Mouse (Mus musculus): ENCODE results near the gene Scarb1.

The Scarb1 gene

DNA sequence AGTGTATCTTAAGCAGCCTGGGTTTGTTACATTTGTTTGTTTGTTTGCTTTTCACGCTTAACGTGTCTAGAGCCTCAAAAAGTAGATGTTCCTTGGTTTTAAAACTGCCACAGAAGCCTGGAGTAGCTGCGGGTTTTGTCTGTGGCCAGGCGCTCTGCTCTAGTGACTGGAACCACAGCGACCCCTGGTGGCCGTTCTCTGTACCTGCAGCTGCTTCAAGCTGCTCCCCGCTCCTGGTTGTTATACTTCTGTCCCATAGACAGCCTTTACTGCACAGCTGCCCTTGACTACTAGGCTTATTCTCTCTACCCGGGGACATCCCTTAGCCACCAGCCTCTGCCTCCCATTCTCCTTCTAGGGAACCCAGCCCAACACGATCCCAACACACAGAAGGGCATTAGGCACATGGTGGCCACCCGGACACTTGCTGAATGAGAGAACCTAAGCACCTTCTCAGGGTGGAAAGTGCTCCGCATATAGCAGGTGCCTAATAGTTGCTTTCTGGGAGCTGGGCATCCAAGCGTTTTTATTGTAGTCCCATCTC, 70.2 kb downstream of the Scarb1 start:
- peak; percentile 54 to 70 for DNase-seq (ENCODE audit: low spot score in 2 of 2)

DNA sequence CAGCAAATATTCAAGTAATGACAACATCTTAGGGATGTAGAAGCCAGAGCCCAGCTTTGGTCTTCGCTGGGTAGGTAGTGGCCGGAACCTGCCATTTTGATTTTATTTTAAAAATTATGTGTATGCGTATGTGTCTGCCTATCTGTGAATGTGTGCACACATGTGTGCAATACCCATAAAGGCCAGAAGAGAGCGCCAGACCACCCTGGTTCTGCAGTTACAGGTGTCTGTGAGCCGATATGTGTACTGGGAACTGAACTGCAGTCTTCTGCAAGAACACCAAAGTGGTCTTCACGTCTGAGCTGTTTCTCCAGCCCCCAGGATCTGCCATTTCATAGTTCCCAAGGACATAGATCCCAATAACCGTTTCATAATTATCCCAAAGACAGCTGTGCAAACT, 71.1 kb downstream of the Scarb1 start:
- no peak for DNase-seq (ENCODE audit: low spot score in 2 of 2)

DNA sequence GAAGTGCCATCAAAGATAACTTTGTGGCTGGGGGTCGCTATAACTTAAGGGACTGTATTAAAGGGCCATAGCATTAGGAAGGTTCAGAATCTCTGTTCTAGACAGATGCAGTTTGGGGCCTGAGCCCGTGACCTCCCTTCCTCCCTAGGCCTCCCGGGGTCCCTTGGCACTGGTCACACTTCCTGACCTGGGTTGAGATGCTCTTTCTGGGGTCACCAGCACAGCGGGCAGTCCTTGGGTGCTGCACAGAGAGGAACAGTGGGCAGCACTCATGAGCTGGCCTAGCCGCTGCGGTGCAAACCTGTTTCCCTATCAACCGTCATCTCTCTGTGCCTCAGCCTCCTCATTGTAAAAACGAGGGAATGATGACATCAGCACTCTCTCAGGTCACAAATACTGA, 71.5 kb downstream of the Scarb1 start:
- no peak for DNase-seq (ENCODE audit: low spot score in 2 of 2)

DNA sequence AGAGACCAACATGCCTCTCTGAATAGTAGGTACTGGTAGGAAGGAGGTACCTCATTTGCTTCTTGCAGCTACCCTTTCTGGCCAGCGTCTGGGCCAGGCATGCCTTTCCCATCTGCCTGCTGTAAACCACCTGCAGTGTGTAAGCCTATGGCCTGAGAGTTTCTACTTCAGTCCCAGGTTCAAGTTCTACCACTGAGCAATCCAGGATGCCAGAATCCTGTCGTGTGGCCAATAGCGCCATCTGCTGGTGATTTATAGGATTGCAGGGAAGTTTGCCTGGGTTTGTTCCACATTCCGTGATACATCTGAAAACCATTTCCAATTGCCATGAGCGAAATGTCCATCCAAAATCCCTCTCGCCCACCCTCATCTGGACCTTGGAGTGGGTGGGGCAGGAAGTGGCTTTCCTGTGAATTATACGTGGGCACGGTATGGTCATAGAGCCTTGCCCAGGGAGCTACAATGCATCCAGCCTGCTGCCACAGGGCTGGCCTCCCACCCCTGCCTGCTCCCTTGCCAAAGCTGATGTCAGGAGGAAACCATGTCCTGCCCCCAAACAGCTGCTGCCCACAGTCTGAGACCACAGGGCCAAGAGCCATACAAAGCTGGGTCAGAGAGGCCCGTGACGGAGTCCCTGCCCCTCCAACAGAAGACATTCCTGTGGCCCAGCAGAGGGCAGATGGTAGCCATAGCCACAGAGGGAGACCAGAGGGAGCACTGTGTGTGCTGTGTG, 72.7 kb downstream of the Scarb1 start:
- peak; percentile 53 to 63 for DNase-seq (ENCODE audit: low spot score in 2 of 2)

DNA sequence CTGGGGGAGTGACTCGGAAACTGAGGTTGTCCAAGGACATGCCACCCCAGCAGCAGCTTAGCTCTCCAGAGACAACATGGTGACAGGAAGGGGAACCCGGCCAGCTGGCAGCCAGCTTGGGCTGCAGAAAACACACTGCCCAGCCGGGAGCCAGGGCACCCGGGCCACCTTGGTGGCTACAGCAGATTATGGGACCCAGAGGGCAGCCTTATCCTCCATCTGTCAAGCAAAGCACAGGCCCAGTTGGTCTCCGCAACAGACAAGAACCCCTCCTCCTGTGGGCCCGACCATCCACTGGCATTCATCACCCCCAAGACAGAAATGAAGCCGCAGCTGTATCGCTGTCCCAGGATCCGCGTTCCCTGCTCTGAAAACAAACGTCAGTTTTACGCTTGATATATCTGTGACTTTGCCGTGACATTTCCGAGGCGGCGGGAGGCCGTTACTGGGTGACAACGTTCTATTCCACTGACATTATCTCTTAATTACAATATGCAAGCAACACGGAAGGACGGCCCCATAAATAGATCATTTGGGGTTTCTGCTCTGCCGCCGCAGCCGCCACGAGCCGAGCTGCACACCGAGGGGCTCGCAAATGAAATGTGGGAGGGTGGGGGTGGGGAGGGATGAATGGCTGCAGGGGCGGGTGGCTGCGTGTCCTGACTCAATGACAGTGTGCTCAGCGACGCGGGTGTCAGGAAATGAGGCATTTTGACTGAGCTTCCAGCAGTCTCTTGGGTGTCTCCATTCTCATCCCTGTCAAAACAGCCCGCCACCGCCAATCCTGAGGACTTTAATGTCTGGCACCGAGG, 73.5 kb downstream of the Scarb1 start:
- DNase-seq (ENCODE audit: low spot score in 2 of 2) = no peak

DNA sequence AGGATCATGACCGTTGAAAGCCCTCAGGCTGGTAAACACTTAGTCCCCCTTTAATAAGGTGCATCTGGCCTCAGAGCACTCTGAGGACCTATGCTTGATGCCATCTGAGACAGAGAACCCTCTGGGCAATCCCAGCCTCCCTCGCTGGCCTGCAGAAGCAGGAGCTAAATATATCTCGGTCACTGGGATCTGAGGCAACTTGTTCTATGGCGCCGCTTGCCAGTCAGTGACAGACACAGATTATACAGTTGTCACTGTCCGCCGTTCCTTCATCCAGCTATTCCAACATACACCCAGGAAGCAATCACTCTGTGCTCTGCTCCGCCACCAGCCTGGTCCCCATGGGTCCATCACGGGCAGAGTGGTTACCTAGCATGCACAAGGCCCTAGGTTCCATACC, 74.8 kb downstream of the Scarb1 start:
- no peak for DNase-seq (ENCODE audit: low spot score in 2 of 2)

DNA sequence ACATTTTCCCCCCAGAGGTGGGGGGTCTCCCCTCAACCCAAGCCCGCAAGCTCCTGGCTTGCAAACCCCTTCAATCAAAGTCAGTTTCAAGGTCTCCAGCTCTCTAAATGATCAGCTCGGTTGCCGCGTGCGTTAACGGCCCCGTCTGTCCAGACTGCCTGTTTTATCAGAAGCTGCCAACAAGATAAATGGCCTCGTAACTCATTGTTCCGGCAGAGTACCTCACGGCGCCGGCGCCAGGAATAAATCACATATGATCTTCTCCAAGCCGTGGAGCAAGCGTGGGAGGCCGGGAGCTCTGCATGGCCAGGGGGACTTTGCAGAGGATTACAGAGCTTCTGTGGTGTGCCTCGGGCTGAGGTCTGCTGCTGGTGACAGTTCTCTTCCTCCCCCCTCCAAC, 76.2 kb downstream of the Scarb1 start:
- DNase-seq (ENCODE audit: low spot score in 2 of 2) = no peak

DNA sequence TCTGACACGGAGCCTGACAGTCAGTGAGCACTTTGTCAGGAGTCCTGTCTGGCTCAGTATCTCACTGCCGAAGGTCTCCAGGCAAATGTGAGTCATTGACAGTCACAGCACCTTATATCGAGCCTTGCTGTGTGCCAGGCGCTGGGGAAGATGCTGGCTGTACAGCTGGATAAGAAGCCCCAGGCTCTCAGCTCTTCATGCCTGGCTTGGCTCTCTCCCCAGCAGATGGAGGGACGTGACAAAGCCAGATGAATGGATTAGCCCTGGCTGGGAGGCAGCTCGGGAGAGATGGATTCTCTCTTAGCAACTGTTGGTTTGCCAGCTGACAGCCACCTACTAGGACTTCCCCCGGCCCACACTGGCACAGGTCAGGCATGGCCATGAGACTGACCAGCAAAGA, 78.3 kb downstream of the Scarb1 start:
- no peak for DNase-seq (ENCODE audit: low spot score in 2 of 2)

DNA sequence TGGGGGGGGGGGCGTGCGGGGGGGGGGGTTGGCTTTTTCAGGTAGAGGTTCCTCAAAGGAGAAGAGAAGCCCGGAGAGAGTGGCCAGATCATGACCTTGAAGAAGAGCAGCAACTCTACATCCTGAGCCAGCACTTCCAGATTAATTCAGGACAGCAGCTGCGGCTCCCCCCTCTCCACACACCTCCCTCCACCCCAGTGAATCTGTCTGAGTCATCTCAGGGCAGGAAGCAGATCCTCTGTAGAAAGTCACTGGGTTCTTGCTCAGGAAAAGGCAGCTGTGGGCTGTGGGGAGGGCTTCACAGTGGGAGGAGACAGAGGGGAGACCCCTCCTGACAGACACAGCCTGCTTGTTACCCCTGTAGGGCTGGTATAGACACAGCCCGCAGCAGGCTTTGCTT, 87.0 kb downstream of the Scarb1 start:
- DNase-seq (ENCODE audit: low spot score in 2 of 2) = no peak

DNA sequence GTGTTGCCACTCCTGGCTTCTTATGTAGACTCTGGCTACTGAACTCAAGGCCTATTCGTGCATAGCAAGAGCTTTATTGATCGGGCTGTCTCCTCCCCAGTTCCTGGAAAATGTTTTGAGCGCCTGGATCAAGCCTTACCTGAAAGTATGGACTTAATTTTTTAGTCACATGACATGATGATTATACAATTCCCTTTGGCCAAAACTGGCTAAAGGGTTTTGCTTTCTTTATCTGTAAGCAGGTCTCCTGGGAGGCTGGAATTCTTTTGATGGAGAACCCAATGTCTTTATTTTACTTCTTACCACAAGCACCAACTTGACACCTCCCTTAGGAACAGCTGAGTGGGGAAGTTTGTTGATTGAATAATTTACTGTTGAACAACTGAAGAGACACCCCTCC, 87.4 kb downstream of the Scarb1 start:
- no peak for DNase-seq (ENCODE audit: low spot score in 2 of 2)

DNA sequence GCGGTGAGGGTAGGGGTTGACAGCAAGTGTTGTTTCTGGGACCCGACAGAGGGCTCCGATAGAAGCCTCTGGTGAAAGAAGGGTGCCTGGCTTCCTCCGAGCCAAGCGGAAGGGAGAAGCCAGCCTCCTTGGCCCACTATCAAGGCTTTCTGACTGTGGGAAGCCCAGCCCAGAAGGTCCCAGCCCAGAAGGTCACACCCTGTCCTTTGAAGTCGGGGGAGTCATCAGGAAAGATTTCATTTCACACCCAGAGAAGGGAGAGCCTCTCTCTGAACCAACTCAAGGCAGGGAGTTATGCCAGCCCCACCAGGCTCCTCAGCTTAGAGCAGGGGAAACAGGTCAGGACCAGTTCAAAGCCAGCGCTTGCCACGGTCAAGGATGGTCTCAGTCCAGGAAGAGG, 88.2 kb downstream of the Scarb1 start:
- DNase-seq (ENCODE audit: low spot score in 2 of 2) = no peak

DNA sequence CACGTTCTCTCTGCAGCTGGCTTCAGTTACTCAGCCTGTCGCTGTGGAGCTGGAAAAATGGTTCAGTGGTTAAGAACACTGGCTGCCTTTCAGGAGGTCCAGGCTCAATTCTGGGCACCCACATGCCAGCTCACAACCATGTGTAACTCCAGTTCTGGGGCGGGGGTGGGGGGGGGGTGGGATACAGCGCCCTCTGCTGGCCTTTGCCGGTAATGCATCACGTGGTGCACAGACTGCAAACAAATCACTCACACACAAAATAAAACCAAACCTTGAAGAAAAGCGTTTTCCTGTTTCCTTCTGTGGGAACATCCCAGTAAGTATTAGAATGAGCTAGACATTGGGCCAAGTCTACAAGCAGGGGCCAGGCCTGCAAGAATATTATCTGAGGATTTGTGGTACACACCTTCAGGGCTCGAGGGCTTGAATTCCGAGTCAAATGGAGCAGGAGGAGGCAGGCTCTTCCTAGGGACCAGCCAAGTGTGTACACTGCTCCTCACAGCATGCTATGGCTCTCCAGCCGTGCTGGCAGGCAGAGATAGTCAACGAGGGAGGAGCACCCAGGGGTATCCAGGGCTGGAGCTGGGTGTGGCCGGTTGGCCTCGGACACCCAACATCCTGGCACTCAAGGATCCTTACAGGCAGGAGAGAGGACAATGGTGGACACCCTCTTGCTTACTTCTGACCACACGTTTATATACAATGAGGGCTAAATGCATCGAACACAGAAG, 88.8 kb downstream of the Scarb1 start:
- DNase-seq (ENCODE audit: low spot score in 2 of 2) = no peak

DNA sequence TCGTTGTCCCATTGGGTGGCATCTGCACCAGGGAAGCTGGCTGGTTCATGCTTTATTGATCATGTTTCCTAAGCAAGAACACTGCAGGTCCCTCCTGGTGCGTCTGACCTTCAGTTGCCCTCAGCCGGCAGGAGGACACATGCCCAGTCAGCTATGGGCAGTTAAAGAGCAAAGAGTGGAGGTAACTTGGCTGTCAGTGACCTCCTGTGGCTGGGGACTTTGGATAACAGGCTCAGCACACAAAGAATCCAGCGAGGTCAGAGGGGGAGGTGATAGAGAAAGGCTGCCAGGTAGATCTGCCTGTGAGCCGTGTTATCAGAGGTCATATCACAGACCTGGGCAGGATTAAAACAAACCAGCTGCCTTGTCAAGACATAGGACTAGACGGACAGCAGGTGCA, 91.7 kb downstream of the Scarb1 start:
- no peak for DNase-seq (ENCODE audit: low spot score in 2 of 2)

DNA sequence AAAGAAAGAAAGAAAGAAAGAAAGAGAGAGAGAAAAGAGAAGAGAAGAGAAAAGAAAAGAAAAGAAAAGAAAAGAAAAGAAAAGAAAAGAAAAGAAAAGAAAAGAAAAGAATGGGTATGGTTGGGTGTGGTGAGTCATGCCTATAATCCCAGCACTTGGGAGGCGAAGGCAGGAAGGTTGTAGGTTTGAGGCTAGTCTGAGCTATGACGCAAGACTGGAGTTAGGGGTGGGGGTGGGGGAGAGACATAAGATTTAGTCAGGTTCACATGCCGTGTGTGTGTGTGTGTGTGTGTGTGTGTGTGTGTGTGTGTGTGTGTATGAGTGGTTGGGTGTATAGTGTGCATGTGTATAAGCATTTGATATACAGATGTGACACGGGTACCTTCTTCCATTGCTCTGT, 94.2 kb downstream of the Scarb1 start:
- no peak for DNase-seq (ENCODE audit: low spot score in 2 of 2)

DNA sequence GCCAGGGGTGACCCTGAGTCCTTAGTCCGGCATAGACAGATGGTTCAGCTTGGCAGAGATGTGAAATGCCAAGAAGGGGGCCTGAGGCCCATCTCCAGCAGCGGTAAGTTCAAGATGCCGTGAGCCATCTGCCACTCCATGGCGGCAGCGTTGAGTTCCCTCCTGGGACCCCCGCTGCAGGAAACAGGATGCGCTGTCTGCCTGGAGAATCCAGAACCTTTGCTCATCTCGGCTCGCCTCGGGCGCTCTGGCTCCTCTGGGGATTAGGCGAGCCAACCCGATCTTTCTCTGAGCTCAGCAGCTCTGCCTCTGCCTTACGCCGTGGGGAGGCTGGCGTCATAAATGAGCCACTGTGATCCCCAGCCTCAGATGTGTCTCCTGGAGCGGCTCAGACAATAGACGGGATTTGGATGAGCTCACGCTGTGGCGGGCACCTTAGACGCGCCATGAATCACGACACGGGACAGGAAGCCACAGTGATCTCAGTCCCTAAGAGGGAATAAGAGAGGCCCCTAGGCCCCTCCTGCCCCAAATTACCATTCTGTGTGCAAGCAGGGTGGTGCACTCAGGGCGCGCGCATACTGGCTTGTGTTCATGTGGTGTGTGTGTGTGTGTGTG, 95.3 kb downstream of the Scarb1 start:
- peak in 1 of 2 experiments; percentile 35 for DNase-seq (ENCODE audit: low spot score in 2 of 2)

DNA sequence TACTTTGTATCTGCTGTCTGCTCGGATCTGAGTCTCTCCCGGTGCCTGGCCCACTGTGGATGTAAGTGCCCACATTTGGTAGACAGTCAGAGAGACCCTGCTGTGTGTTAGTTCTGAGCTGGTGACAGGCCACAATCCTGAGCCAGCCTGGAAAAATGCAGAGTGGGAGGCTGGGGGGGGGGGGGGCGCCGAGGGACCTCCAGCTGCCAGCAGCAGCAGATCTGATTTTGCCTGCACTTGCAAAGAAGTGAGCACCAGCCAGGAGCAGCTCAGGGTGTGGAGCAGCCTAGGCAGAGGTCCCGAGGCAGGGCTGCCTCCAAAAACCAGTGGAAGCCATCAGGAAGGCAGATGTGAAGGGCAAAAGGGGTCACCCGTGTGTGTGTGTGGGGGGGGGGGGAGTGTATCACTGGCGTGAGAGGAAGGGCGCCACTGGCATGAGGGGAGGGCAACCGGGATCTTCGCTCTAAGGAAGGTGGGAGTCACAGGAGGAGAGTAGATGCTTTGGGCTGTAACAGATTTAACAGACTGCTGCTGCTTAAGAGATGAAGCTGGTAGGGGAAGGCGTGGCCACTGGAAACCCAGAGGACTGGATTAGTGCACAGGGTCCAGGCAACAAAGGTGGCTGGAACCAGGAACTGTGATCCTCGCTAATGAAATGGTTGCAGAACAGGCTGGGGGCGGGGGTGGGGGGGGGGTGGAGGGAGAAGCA, 95.9 kb downstream of the Scarb1 start:
- no peak for DNase-seq (ENCODE audit: low spot score in 2 of 2)

DNA sequence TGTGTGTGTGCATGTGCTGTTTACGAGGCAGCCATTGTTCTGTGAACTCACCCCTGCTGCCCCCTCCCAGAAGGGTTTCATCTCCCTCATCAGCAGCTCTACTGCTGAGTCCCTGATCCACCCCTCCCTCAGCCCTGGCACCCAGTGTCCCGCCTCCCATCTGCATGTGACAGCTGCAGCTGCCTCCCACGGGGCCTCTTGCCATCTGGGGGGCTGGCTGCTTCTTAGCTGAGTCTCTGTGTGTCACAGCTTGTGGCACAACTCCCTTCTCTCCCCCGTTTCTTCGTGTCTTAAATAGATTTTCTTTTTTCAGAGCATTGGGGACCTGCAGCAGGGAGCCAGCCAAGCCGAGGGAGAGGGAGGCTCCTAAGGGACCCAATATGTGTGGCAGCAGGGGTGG, 97.0 kb downstream of the Scarb1 start:
- no peak for DNase-seq (ENCODE audit: low spot score in 2 of 2)

DNA sequence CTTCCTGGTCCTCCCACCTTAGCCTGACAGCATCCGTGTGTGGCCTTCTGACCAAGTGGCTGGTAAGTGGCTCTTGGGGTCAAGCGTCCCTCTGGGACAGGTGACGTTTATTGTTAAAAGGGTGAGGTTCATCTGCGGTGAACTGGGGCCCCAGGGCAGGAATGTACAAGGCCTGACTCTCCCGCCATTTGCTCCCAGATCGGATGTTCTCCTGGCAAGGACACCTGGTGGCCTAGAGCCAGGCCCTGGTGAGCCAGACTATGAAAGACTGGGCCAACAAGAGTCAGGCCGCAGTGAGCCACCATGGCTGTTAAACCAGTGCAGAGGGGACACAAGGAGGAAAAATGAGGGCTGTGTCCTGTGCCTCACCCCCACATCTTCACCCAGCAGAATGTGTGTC, 98.8 kb downstream of the Scarb1 start:
- no peak for DNase-seq (ENCODE audit: low spot score in 2 of 2)

DNA sequence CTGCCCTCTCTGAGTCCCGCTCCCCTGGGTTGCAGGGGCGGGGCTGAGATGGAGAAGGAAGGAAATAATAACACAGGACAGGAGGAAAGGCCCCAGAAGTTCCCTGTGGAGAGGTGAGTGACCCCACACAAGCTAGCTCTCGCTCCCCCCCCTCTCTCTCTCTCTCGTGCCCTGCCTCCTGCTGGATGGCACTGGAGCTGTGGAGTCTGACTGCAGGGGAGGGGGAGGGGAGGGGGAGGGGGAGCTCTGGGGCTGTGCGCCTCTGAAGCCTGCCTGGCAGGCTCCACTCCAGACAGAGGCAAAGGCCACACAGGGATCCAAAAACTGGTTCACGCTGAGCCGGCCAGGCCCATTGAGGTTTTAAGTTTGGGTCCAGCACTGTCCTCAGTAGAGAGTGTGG, 99.3 kb downstream of the Scarb1 start:
- DNase-seq (ENCODE audit: low spot score in 2 of 2) = no peak

DNA sequence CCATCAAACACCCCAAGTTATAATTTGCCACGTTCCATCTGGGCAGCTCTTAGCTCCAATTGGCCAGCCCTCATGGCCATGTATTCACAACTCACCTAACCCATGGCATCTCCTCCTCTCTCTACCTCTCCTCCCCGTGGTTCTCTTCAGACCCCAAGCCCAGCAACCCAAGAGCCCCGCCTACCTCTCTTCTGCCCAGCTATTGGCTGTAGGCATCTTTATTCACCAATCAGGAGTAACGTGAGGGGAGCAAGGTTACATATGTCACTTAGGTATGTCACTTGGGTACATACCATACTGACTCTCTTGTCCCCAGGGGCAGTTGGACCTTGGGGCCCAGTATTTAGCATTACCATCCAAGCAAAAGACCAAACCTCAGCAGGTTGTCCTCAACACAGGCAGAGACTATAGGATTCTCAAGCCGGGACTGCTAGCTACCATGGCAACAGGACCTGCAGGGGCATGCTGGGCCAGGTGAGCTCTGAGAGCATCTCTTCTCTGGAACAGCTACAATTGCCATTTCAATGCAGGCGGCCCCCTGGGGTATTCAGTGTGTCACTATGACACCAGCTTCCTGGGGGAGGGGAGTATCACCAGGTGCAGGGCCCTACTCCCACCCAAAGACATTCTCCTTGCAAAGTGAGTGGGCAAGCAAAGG, 100.6 kb downstream of the Scarb1 start:
- no peak for DNase-seq (ENCODE audit: low spot score in 2 of 2)

DNA sequence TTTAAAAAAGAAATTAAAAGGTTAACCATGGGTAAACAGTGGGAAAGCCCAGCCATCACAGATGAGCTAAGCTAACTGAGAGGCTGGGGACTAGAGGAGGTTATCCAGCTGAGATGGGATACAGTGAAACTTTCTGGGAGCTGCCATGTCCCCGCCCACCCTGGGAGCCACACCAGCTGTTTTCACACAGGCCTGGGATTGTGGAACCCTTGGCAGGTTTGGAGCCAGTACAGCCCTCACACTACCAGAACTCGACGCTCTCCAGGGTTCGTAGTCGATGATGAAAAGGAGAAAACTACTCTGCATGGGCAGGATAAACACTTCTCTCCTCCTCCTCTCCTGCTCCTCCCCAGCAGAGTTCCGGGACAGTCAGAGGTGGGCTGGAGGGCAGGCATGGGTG, 105.0 kb downstream of the Scarb1 start:
- no peak for DNase-seq (ENCODE audit: low spot score in 2 of 2)

Data from natural killer cell, adult 2 months (primary cell).